Mouse (Mus musculus) liver, adult 2 months (tissue): ENCODE measurements around the gene Prss45. TPM values are rescaled to one million over a fixed set of nuclear protein-coding genes. Genes with fewer than 3 reads are reported as not detected.

ENCODE experiments used
- DNase-seq: peaks from one replicate; pipeline ENCODE4 v3.0.0-alpha.2; 2011; ENCODE audit warnings: low read depth, low spot score; ENCODE audit errors: extremely low read depth
- H3K27ac ChIP-seq: fragments of 200-500 bp; replicated peaks from 2 replicates; pipeline ENCODE4 v1.5.1; 2012; ENCODE audit warnings: low read depth, mild to moderate bottlenecking, control low read depth, inconsistent platforms, low read length; ENCODE audit not compliant: insufficient read depth
- H3K27me3 ChIP-seq: fragments of 200-500 bp; 2 replicates; pipeline ENCODE4 v1.6.1; 2012; ENCODE audit warnings: mild to moderate bottlenecking, moderate library complexity, low read length, inconsistent platforms; ENCODE audit not compliant: control insufficient read depth, insufficient read depth
- H3K36me3 ChIP-seq: fragments of 200-500 bp; 2 replicates; pipeline ENCODE4 v1.6.1; 2012; ENCODE audit warnings: low read length, inconsistent platforms; ENCODE audit not compliant: control insufficient read depth, insufficient read depth
- H3K4me1 ChIP-seq: fragments of 200-500 bp; 2 replicates; pipeline ENCODE4 v1.6.1; 2011; ENCODE audit warnings: low read length; ENCODE audit not compliant: control insufficient read depth, insufficient read depth
- H3K4me3 ChIP-seq: fragments of 200-500 bp; 2 replicates; pipeline ENCODE4 v1.5.1; 2011; ENCODE audit warnings: low read depth, mild to moderate bottlenecking, control low read depth, low read length, moderate library complexity; ENCODE audit not compliant: insufficient read depth
- H3K79me2 ChIP-seq: fragments of 200-500 bp; 2 replicates; pipeline ENCODE4 v1.6.1; 2012; ENCODE audit warnings: inconsistent platforms, mild to moderate bottlenecking, low read length, moderate library complexity; ENCODE audit not compliant: control insufficient read depth, insufficient read depth
- H3K9ac ChIP-seq: fragments of 200-500 bp; 2 replicates; pipeline ENCODE4 v1.6.1; 2012; ENCODE audit warnings: low read depth, mild to moderate bottlenecking, control low read depth, inconsistent platforms, low read length
- CTCF ChIP-seq: fragments of 200-500 bp; IDR thresholded peaks from 2 replicates; pipeline ENCODE4 v1.5.1; 2011; ENCODE audit warnings: low read depth, low read length, control low read depth
- POLR2A ChIP-seq: fragments of 200-500 bp; IDR thresholded peaks from 2 replicates; pipeline ENCODE4 v1.6.1; 2011; ENCODE audit warnings: low read length, control low read depth; ENCODE audit not compliant: insufficient read depth; ENCODE audit errors: extremely low read depth
- WGBS: fragments of 180-500 bp; shearing (Covaris S2); methylation state at CpG from one replicate; pipeline ENCODE4 v1.1.7; 2018; 5-methylcytosine and 5-hydroxymethylcytosine counted together
- polyA plus RNA-seq: library from polyadenylated mRNA; depleted of rRNA; stranded (reverse); fragments of >200 nt; gene quantifications from 2 replicates; pipeline ENCODE4 v1.2.3, GENCODE M21; 2012
- total RNA-seq: library from RNA; depleted of rRNA; stranded (reverse); fragments of >200 nt; gene quantifications from 2 replicates; pipeline ENCODE4 v1.2.3, GENCODE M21; 2014

The Prss45 gene
- total and polyA plus RNA-seq, 2 experiments: not detected

GRCm38 (mm10) chr9:110844206-110844605 is 9.8 kb downstream of the Prss45 start, which contains the start of gene Prss46:
Gene Prss46, plus strand, starts transcription at chr9:110844506.
- WGBS: 89% methylated on average over 10 of the region's 10 CpGs

GRCm38 (mm10) chr9:110849162-110849561 is 14.8 kb downstream of the Prss45 start:
- Histone ChIP-seq H3K36me3 (no peaks in the 10 kb centered on the region), H3K27ac (no peak overlapping the region), H3K4me3 (no peak overlapping the region), H3K9ac (no peak overlapping the region), H3K79me2 (no peaks in the 10 kb centered on the region), H3K27me3 (no peaks in the 10 kb centered on the region), H3K4me1 (no peaks in the 10 kb centered on the region)
- DNase-seq: no peak
- TF ChIP-seq CTCF: no peak
- TF ChIP-seq POLR2A: no peak
- 84% methylated on average over 7 of the region's 7 CpGs for WGBS

More at GRCm38 (mm10) chr9:110844206-110844605, 9.8 kb downstream of the Prss45 start, which contains the start of gene Prss46:
- Histone ChIP-seq H3K79me2 (no peaks in the 10 kb centered on the region), H3K36me3 (no peaks in the 10 kb centered on the region), H3K27ac (no peak within 1 kb of the TSS), H3K4me3 (no peak within 1 kb of the TSS), H3K9ac (no peak within 1 kb of the TSS), H3K4me1 (peaks cover 4% of the 10 kb centered on the region), H3K27me3 (no peaks in the 10 kb centered on the region)
- TF ChIP-seq CTCF (no peak), POLR2A (no peak)
- DNase-seq: no peak

- no peak for DNase-seq
- TF ChIP-seq CTCF: no peak
- no peak for TF ChIP-seq POLR2A
- H3K9ac ChIP-seq: no peak overlapping the region
- H3K36me3 ChIP-seq: no peaks in the 10 kb centered on the region
- no peak overlapping the region for H3K27ac ChIP-seq
- H3K79me2 ChIP-seq: no peaks in the 10 kb centered on the region
- 0 out of 2 replicates have a peak, but pooled peaks cover 3% of the 10 kb centered on the region for H3K4me1 ChIP-seq
- 79% methylated on average over 7 of the region's 7 CpGs for WGBS
- H3K27me3 ChIP-seq: peaks cover 10% of the 10 kb centered on the region; the same call in 1 of the 2 replicates
- no peak overlapping the region for H3K4me3 ChIP-seq
Observed at GRCm38 (mm10) chr9:110855903-110856302, 21.5 kb downstream of the Prss45 start.

- no peak overlapping the region for H3K4me3 ChIP-seq
- WGBS: 49% methylated on average over 4 of the region's 4 CpGs
- no peaks in the 10 kb centered on the region for H3K79me2 ChIP-seq
- H3K9ac ChIP-seq: no peak overlapping the region
- H3K36me3 ChIP-seq: no peaks in the 10 kb centered on the region
- no peak overlapping the region for H3K27ac ChIP-seq
- 0 out of 2 replicates have a peak, but pooled peaks cover 3% of the 10 kb centered on the region for H3K4me1 ChIP-seq
- TF ChIP-seq CTCF (no peak), POLR2A (no peak)
- DNase-seq: no peak
- H3K27me3 ChIP-seq: peaks cover 10% of the 10 kb centered on the region; the same call in 1 of the 2 replicates
Observed at GRCm38 (mm10) chr9:110856920-110857319, 22.5 kb downstream of the Prss45 start.

- WGBS: 25% methylated on average over 50 of the region's 50 CpGs
- no peak within 1 kb of the TSS for H3K4me3 ChIP-seq
Observed at GRCm38 (mm10) chr9:110857781-110858472, 23.5 kb downstream of the Prss45 start, which contains the start of gene Prss50. Gene Prss50, plus strand, starts transcription at chr9:110857967.

GRCm38 (mm10) chr9:110858523-110858922 is 24.1 kb downstream of the Prss45 start:
- H3K27ac ChIP-seq: no peak overlapping the region
- DNase-seq: no peak
- TF ChIP-seq CTCF (no peak), POLR2A (no peak)
- no peak overlapping the region for H3K9ac ChIP-seq
- 0 out of 2 replicates have a peak, but pooled peaks cover 3% of the 10 kb centered on the region for H3K4me1 ChIP-seq
- no peaks in the 10 kb centered on the region for H3K79me2 ChIP-seq
- peaks cover 10% of the 10 kb centered on the region; the same call in 1 of the 2 replicates for H3K27me3 ChIP-seq
- 77% methylated on average over 5 of the region's 5 CpGs for WGBS
- H3K4me3 ChIP-seq: no peak overlapping the region
- H3K36me3 ChIP-seq: no peaks in the 10 kb centered on the region

More at GRCm38 (mm10) chr9:110857781-110858472, 23.5 kb downstream of the Prss45 start, which contains the start of gene Prss50:
- peaks cover 10% of the 10 kb centered on the region; the same call in 1 of the 2 replicates for H3K27me3 ChIP-seq
- DNase-seq: no peak
- TF ChIP-seq CTCF (peak; percentile 63), POLR2A (no peak)
- H3K36me3 ChIP-seq: no peaks in the 10 kb centered on the region
- no peak within 1 kb of the TSS for H3K27ac ChIP-seq
- no peak within 1 kb of the TSS for H3K9ac ChIP-seq
- H3K4me1 ChIP-seq: 0 out of 2 replicates have a peak, but pooled peaks cover 3% of the 10 kb centered on the region
- no peaks in the 10 kb centered on the region for H3K79me2 ChIP-seq
